Mouse (Mus musculus) intestine, postnatal 0 days (tissue): ENCODE measurements around the gene Mrps34. TPM values are rescaled to one million over a fixed set of nuclear protein-coding genes. Genes with fewer than 3 reads are reported as not detected.
A peak's percentile ranks its signal among the peaks of the same experiment; 100 is the strongest.

Experiments used
- ATAC-seq: fragments of 200-750 bp; cut with Nextera tagmentation; 2 replicates; pipeline ENCODE4 v1.8.0; 2017; ENCODE audit warnings: mild to moderate bottlenecking, moderate TSS enrichment, moderate library complexity
- H3K27ac ChIP-seq: fragments of 300-500 bp; sonication (generic); 2 replicates; pipeline ENCODE4 v1.5.1; 2014; ENCODE audit warnings: mild to moderate bottlenecking, low read depth, low read length, moderate library complexity
- H3K27me3 ChIP-seq: fragments of 300-500 bp; sonication (generic); replicated peaks from 2 replicates; pipeline ENCODE4 v1.6.1; 2014; ENCODE audit warnings: low read length, mixed read lengths; ENCODE audit not compliant: control insufficient read depth, insufficient read depth
- H3K36me3 ChIP-seq: fragments of 300-500 bp; sonication (generic); 2 replicates; pipeline ENCODE4 v1.6.1; 2014; ENCODE audit warnings: mild to moderate bottlenecking, moderate library complexity; ENCODE audit not compliant: control insufficient read depth, insufficient read depth
- H3K4me1 ChIP-seq: fragments of 300-500 bp; sonication (generic); replicated peaks from 2 replicates; pipeline ENCODE4 v1.6.1; 2014; ENCODE audit warnings: antibody characterized with exemption, low read length, mixed read lengths; ENCODE audit not compliant: control insufficient read depth, insufficient read depth
- H3K4me2 ChIP-seq: fragments of 300-500 bp; sonication (generic); replicated peaks from 2 replicates; pipeline ENCODE4 v1.6.1; 2014; ENCODE audit warnings: low read depth, mild to moderate bottlenecking, moderate library complexity
- H3K4me3 ChIP-seq: fragments of 300-500 bp; sonication (generic); 2 replicates; pipeline ENCODE4 v1.5.1; 2014; ENCODE audit warnings: low read depth, low read length
- H3K9ac ChIP-seq: fragments of 300-500 bp; sonication (generic); 2 replicates; pipeline ENCODE4 v1.6.1; 2014; ENCODE audit warnings: mild to moderate bottlenecking, low read depth, low read length
- H3K9me3 ChIP-seq: fragments of 300-500 bp; sonication (generic); 2 replicates; pipeline ENCODE4 v1.6.1; 2016; ENCODE audit warnings: mixed run types; ENCODE audit not compliant: control insufficient read depth
- CTCF ChIP-seq: sonication (generic); IDR thresholded peaks from 2 replicates; pipeline ENCODE4 v1.5.1; 2016; ENCODE audit warnings: low read depth, mild to moderate bottlenecking, control low read depth, antibody characterized with exemption, moderate library complexity
- WGBS: fragments of 180-500 bp; shearing (Covaris S2); extraction: QIAGEN DNeasy Blood & Tissue Kit; methylation state at CpG from one replicate; pipeline ENCODE4 v1.1.7; 2014; 5-methylcytosine and 5-hydroxymethylcytosine counted together
- polyA plus RNA-seq: library from polyadenylated mRNA; unstranded; fragments of >200 nt; fragmentation: Nextera tagmentation; extraction: Ambion mirVana; gene quantifications from 2 replicates; pipeline ENCODE4 v1.2.1, GENCODE M21; 2015

Gene Mrps34
- polyA plus RNA-seq, 1 experiment from 2014 or later = 132 TPM

- no peak overlapping the region for H3K9ac ChIP-seq
- WGBS = 92% methylated on average over 5 of the region's 5 CpGs
- H3K4me1 ChIP-seq = no peaks in the 10 kb centered on the region
- no peaks in the 10 kb centered on the region for H3K27me3 ChIP-seq
- no peak overlapping the region for H3K27ac ChIP-seq
- no peak for TF ChIP-seq CTCF
- no peak overlapping the region for H3K4me3 ChIP-seq
- peaks cover 92% of the 10 kb centered on the region for H3K36me3 ChIP-seq
- H3K4me2 ChIP-seq = no peak overlapping the region
- no peaks in the 10 kb centered on the region for H3K9me3 ChIP-seq
- no peak for ATAC-seq
These were observed 7.2 kb downstream of the Mrps34 start for GRCm38 (mm10) chr17:24902124-24902523.

- H3K27me3 ChIP-seq = no peaks in the 10 kb centered on the region
- no peak overlapping the region for H3K27ac ChIP-seq
- 63% methylated on average over 9 of the region's 9 CpGs for WGBS
- no peak for ATAC-seq
- no peak overlapping the region for H3K9ac ChIP-seq
- H3K9me3 ChIP-seq = no peaks in the 10 kb centered on the region
- H3K4me3 ChIP-seq = no peak overlapping the region
- peaks cover 95% of the 10 kb centered on the region for H3K36me3 ChIP-seq
- H3K4me2 ChIP-seq = no peak overlapping the region
- TF ChIP-seq CTCF = peak; percentile 68
- H3K4me1 ChIP-seq = no peaks in the 10 kb centered on the region
These were observed 8.0 kb downstream of the Mrps34 start for GRCm38 (mm10) chr17:24902671-24903474.

GRCm38 (mm10) chr17:24903767-24904166 lies 8.9 kb downstream of the Mrps34 start:
- no peak overlapping the region for H3K4me3 ChIP-seq
- WGBS = 89% methylated on average over 9 of the region's 9 CpGs

GRCm38 (mm10) chr17:24907591-24907990 lies 12.7 kb downstream of the Mrps34 start:
- H3K36me3 ChIP-seq = peaks cover 97% of the 10 kb centered on the region
- WGBS = 92% methylated on average over 2 of the region's 2 CpGs

More at GRCm38 (mm10) chr17:24903767-24904166, 8.9 kb downstream of the Mrps34 start:
- Histone ChIP-seq H3K36me3 (peaks cover 100% of the 10 kb centered on the region), H3K27me3 (no peaks in the 10 kb centered on the region), H3K9me3 (no peaks in the 10 kb centered on the region), H3K4me1 (no peaks in the 10 kb centered on the region), H3K9ac (no peak overlapping the region), H3K4me2 (no peak overlapping the region), H3K27ac (no peak overlapping the region)
- ATAC-seq = no peak
- TF ChIP-seq CTCF = no peak

GRCm38 (mm10) chr17:24913984-24914383 lies 19.1 kb downstream of the Mrps34 start:
- no peaks in the 10 kb centered on the region for H3K4me1 ChIP-seq
- no peak for ATAC-seq
- H3K36me3 ChIP-seq = peaks cover 95% of the 10 kb centered on the region
- no peak overlapping the region for H3K27ac ChIP-seq
- no peak overlapping the region for H3K4me2 ChIP-seq
- H3K4me3 ChIP-seq = no peak overlapping the region
- no peak overlapping the region for H3K9ac ChIP-seq
- no peaks in the 10 kb centered on the region for H3K27me3 ChIP-seq
- H3K9me3 ChIP-seq = no peaks in the 10 kb centered on the region
- TF ChIP-seq CTCF = no peak

More at GRCm38 (mm10) chr17:24907591-24907990, 12.7 kb downstream of the Mrps34 start:
- no peaks in the 10 kb centered on the region for H3K4me1 ChIP-seq
- H3K9me3 ChIP-seq = no peaks in the 10 kb centered on the region
- no peak for TF ChIP-seq CTCF
- no peaks in the 10 kb centered on the region for H3K27me3 ChIP-seq
- no peak for ATAC-seq
- H3K27ac ChIP-seq = no peak overlapping the region
- no peak overlapping the region for H3K4me3 ChIP-seq
- no peak overlapping the region for H3K4me2 ChIP-seq
- no peak overlapping the region for H3K9ac ChIP-seq

- Histone ChIP-seq H3K27ac (no peak overlapping the region), H3K4me2 (no peak overlapping the region), H3K4me1 (no peaks in the 10 kb centered on the region), H3K9ac (no peak overlapping the region), H3K4me3 (no peak overlapping the region), H3K9me3 (no peaks in the 10 kb centered on the region), H3K27me3 (no peaks in the 10 kb centered on the region), H3K36me3 (peaks cover 84% of the 10 kb centered on the region)
- TF ChIP-seq CTCF = no peak
- WGBS = 98% methylated on average over 1 of the region's 1 CpGs
- no peak for ATAC-seq
These were observed 28.3 kb downstream of the Mrps34 start for GRCm38 (mm10) chr17:24923246-24923645.
